Mouse (Mus musculus) T-cell, adult 2 months (primary cell): Measurements from ENCODE around the gene Vmn2r51.
"Not testable (repeated sequence)": the region's sequence is repeated elsewhere in the genome, so short reads cannot be mapped to it uniquely, and the experiment has no call there.

Experiments
- DNase-seq: peaks from one replicate; pipeline ENCODE4 v3.0.0; 2022; ENCODE audit warnings: low spot score

The Vmn2r51 gene

GRCm38 (mm10) chr7:10105641-10106040, at the start of gene Vmn2r51:
TSS of gene Vmn2r51 (minus strand) at chr7:10105741.
- DNase-seq: not testable (repeated sequence)

- DNase-seq: not testable (repeated sequence)
Measured at GRCm38 (mm10) chr7:10053196-10053595, 52.3 kb downstream of the Vmn2r51 start, which contains the start of gene Vmn2r50. TSS of gene Vmn2r50 (minus strand) at chr7:10053296.
